Mouse (Mus musculus): ENCODE data around the gene Hist1h3g. TPM values are rescaled to one million over a fixed set of nuclear protein-coding genes. Genes with fewer than 3 reads are reported as not detected.
A peak's percentile ranks its signal among the peaks of the same experiment; 100 is the strongest.
"Not testable (repeated sequence)": the region's sequence is repeated elsewhere in the genome, so short reads cannot be mapped to it uniquely, and the experiment has no call there.

Gene Hist1h3g
- polyA plus RNA-seq, 1 experiment from 2014 or later, result 6.1 TPM

- Histone ChIP-seq H3K36me3 (ENCODE audit: control insufficient read depth, insufficient read depth, low read length) (no peaks in the 10 kb centered on the region), H3K4me2 (ENCODE audit: low read depth, low read length) (peak overlapping the region; percentile 50), H3K9me3 (replicated peaks; ENCODE audit: control insufficient read depth, low read length) (no peaks in the 10 kb centered on the region), H3K4me3 (replicated peaks; ENCODE audit: low read length) (peak overlapping the region; percentile 50), H3K4me1 (ENCODE audit: control insufficient read depth, insufficient read depth, low read length) (0 out of 2 replicates have a peak, but pooled peaks cover 5% of the 10 kb centered on the region), H3K27me3 (ENCODE audit: control insufficient read depth, insufficient read depth, low read length) (no peaks in the 10 kb centered on the region), H3K9ac (ENCODE audit: low read length) (peak overlapping the region; percentile 68), H3K27ac (ENCODE audit: low read length) (peak overlapping the region; percentile 91)
- ATAC-seq (ENCODE audit: insufficient read depth, low FRiP score), result no peak
- 6% methylated on average over 3 of the region's 3 CpGs for WGBS
Measured at GRCm38 (mm10) chr13:23550761-23551145, 15.5 kb downstream of the Hist1h3g start.

- peak; percentile 86 for ATAC-seq (ENCODE audit: insufficient read depth, low FRiP score)
- 0% methylated on average over 46 of the region's 47 CpGs for WGBS
Measured at GRCm38 (mm10) chr13:23551146-23551834, 16.1 kb downstream of the Hist1h3g start, which contains the start of gene Hist1h4f. TSS of gene Hist1h4f (minus strand) at chr13:23551648.

DNA sequence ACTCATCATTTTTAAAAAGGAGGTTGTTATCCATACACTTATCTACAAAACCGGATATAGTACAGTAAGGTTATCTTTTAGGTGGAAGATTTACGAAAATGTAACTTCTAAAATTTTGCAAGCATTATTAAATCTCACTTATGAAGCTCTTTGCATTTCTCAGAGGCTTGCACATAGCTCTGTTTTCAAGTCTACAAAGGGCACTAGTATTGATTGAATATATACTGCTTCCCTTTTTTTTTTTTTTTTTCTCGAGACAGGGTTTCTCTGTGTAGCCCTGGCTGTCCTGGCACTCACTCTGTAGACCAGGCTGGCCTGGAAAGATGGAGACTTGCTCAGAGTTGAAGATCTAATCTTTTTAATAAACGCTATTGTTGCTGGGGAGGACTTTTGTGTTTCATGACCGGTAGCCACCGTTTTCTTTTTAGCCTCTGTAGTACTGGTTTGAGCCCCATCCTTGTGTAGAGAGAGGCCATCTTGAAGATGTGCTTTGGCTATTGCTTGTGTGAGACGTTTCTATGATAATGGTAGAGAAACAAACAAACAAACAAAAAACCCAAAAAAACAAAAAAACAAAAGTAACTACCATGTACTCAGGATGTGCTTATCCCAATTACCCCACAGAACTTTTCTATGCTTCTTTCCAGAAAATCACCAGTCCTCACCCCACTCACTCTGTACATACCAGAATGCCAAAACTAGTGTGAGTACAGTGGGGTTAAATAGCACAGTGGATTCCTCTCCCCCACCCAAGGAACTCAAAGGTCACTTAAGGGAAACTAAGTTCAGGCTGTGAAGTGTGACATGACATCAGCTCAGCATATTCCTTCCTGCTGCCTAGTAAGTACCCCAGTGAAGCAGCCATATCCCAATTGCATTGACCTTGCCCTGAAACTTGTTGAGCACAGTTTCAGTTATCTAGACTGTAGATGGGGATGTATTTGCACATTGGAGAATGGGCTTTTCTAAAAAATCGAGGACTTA is 17.0 kb downstream of the Hist1h3g start:
- peak overlapping the region; percentile 50 for H3K4me2 ChIP-seq (ENCODE audit: low read depth, low read length)
- peak overlapping the region; percentile 48 for H3K9ac ChIP-seq (ENCODE audit: low read length)
- H3K9me3 ChIP-seq (replicated peaks; ENCODE audit: control insufficient read depth, low read length), result no peaks in the 10 kb centered on the region
- no peaks in the 10 kb centered on the region for H3K27me3 ChIP-seq (ENCODE audit: control insufficient read depth, insufficient read depth, low read length)
- WGBS, result 40% methylated on average over 8 of the region's 8 CpGs
- H3K4me3 ChIP-seq (replicated peaks; ENCODE audit: low read length), result peak overlapping the region; percentile 50
- H3K27ac ChIP-seq (ENCODE audit: low read length), result peak overlapping the region; percentile 91
- no peaks in the 10 kb centered on the region for H3K36me3 ChIP-seq (ENCODE audit: control insufficient read depth, insufficient read depth, low read length)
- H3K4me1 ChIP-seq (ENCODE audit: control insufficient read depth, insufficient read depth, low read length), result peaks cover 4% of the 10 kb centered on the region; the same call in 1 of the 2 replicates
- ATAC-seq (ENCODE audit: insufficient read depth, low FRiP score), result no peak

More at GRCm38 (mm10) chr13:23551146-23551834, 16.1 kb downstream of the Hist1h3g start, which contains the start of gene Hist1h4f:
- H3K4me1 ChIP-seq (ENCODE audit: control insufficient read depth, insufficient read depth, low read length); H3K9me3 ChIP-seq (replicated peaks; ENCODE audit: control insufficient read depth, low read length); H3K27me3 ChIP-seq (ENCODE audit: control insufficient read depth, insufficient read depth, low read length); H3K36me3 ChIP-seq (ENCODE audit: control insufficient read depth, insufficient read depth, low read length): not testable (repeated sequence)
- H3K4me2 ChIP-seq (ENCODE audit: low read depth, low read length), result peak within 1 kb of the TSS; percentile 50
- H3K27ac ChIP-seq (ENCODE audit: low read length), result peak within 1 kb of the TSS; percentile 91
- peak within 1 kb of the TSS; percentile 50 for H3K4me3 ChIP-seq (replicated peaks; ENCODE audit: low read length)
- peak within 1 kb of the TSS; percentile 68 for H3K9ac ChIP-seq (ENCODE audit: low read length)

GRCm38 (mm10) chr13:23552962-23553361 is 17.7 kb downstream of the Hist1h3g start, which contains the start of gene Hist1h1d:
TSS of gene Hist1h1d (plus strand) at chr13:23553262.
- Histone ChIP-seq H3K9me3 (replicated peaks; ENCODE audit: control insufficient read depth, low read length) (no peaks in the 10 kb centered on the region), H3K27me3 (ENCODE audit: control insufficient read depth, insufficient read depth, low read length) (no peaks in the 10 kb centered on the region), H3K9ac (ENCODE audit: low read length) (peak within 1 kb of the TSS; percentile 48), H3K36me3 (ENCODE audit: control insufficient read depth, insufficient read depth, low read length) (no peaks in the 10 kb centered on the region), H3K4me3 (replicated peaks; ENCODE audit: low read length) (0 out of 2 replicates have a peak within 1 kb of the TSS, but pooled peaks have one; percentile 3), H3K4me1 (ENCODE audit: control insufficient read depth, insufficient read depth, low read length) (peaks cover 4% of the 10 kb centered on the region; the same call in 1 of the 2 replicates), H3K4me2 (ENCODE audit: low read depth, low read length) (peak within 1 kb of the TSS; percentile 50), H3K27ac (ENCODE audit: low read length) (peak within 1 kb of the TSS; percentile 98)
- ATAC-seq (ENCODE audit: insufficient read depth, low FRiP score), result no peak

DNA sequence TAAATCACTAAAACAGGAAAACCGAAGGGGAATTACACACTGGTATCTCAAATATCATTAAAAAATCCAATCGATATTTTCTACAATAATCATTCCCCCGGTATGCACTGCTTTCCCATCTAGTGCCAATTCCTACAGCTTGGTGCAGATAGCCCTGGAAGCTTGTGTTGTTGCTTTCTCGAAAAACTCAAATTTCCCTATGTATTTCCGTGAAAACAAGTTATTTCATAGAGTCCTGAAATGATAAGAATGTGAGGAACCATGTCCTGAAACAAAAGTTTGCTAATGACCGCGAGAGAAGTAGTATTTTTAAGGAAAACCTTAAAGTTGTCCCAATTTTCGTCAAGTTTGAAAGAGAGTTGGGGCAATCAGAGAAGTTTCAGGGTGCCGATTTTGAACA is 19.2 kb downstream of the Hist1h3g start:
- Histone ChIP-seq H3K27me3 (ENCODE audit: control insufficient read depth, insufficient read depth, low read length) (no peaks in the 10 kb centered on the region), H3K27ac (ENCODE audit: low read length) (peak overlapping the region; percentile 98), H3K9me3 (replicated peaks; ENCODE audit: control insufficient read depth, low read length) (no peaks in the 10 kb centered on the region), H3K4me2 (ENCODE audit: low read depth, low read length) (peak overlapping the region; percentile 94), H3K4me3 (replicated peaks; ENCODE audit: low read length) (peak overlapping the region; percentile 67), H3K9ac (ENCODE audit: low read length) (peak overlapping the region; percentile 85), H3K4me1 (ENCODE audit: control insufficient read depth, insufficient read depth, low read length) (peaks cover 4% of the 10 kb centered on the region; the same call in 1 of the 2 replicates), H3K36me3 (ENCODE audit: control insufficient read depth, insufficient read depth, low read length) (no peaks in the 10 kb centered on the region)
- ATAC-seq (ENCODE audit: insufficient read depth, low FRiP score), result no peak
- WGBS, result 18% methylated on average over 9 of the region's 9 CpGs

- Histone ChIP-seq H3K36me3 (ENCODE audit: control insufficient read depth, insufficient read depth, low read length) (no peaks in the 10 kb centered on the region), H3K4me1 (ENCODE audit: control insufficient read depth, insufficient read depth, low read length) (peaks cover 4% of the 10 kb centered on the region; the same call in 1 of the 2 replicates), H3K27ac (ENCODE audit: low read length) (peak overlapping the region; percentile 98), H3K9me3 (replicated peaks; ENCODE audit: control insufficient read depth, low read length) (no peaks in the 10 kb centered on the region), H3K27me3 (ENCODE audit: control insufficient read depth, insufficient read depth, low read length) (no peaks in the 10 kb centered on the region), H3K4me2 (ENCODE audit: low read depth, low read length) (peak overlapping the region; percentile 94), H3K4me3 (replicated peaks; ENCODE audit: low read length) (peak overlapping the region; percentile 67), H3K9ac (ENCODE audit: low read length) (peak overlapping the region; percentile 85)
- under 1% methylated on average over 51 of the region's 54 CpGs for WGBS
- ATAC-seq (ENCODE audit: insufficient read depth, low FRiP score), result peak; percentile 90
Measured at GRCm38 (mm10) chr13:23554925-23555838, 20.0 kb downstream of the Hist1h3g start.

- Histone ChIP-seq H3K4me1 (ENCODE audit: control insufficient read depth, insufficient read depth, low read length) (no peaks in the 10 kb centered on the region; the same call in 1 of the 2 replicates), H3K36me3 (ENCODE audit: control insufficient read depth, insufficient read depth, low read length) (no peaks in the 10 kb centered on the region), H3K4me3 (replicated peaks; ENCODE audit: low read length) (peak overlapping the region; percentile 67), H3K27me3 (ENCODE audit: control insufficient read depth, insufficient read depth, low read length) (no peaks in the 10 kb centered on the region), H3K9me3 (replicated peaks; ENCODE audit: control insufficient read depth, low read length) (no peaks in the 10 kb centered on the region), H3K27ac (ENCODE audit: low read length) (peak overlapping the region; percentile 98), H3K4me2 (ENCODE audit: low read depth, low read length) (peak overlapping the region; percentile 94), H3K9ac (ENCODE audit: low read length) (peak overlapping the region; percentile 85)
- WGBS, result under 1% methylated on average over 18 of the region's 18 CpGs
- ATAC-seq (ENCODE audit: insufficient read depth, low FRiP score), result peak; percentile 78
Measured at GRCm38 (mm10) chr13:23555839-23556416, 20.7 kb downstream of the Hist1h3g start.

- Histone ChIP-seq H3K27me3 (ENCODE audit: control insufficient read depth, insufficient read depth, low read length) (no peaks in the 10 kb centered on the region), H3K4me1 (ENCODE audit: control insufficient read depth, insufficient read depth, low read length) (no peaks in the 10 kb centered on the region; the same call in 1 of the 2 replicates), H3K36me3 (ENCODE audit: control insufficient read depth, insufficient read depth, low read length) (no peaks in the 10 kb centered on the region), H3K4me2 (ENCODE audit: low read depth, low read length) (peak overlapping the region; percentile 37), H3K4me3 (replicated peaks; ENCODE audit: low read length) (no peak overlapping the region), H3K9me3 (replicated peaks; ENCODE audit: control insufficient read depth, low read length) (no peaks in the 10 kb centered on the region), H3K9ac (ENCODE audit: low read length) (no peak overlapping the region), H3K27ac (ENCODE audit: low read length) (0 out of 2 replicates have a peak overlapping the region, but pooled peaks have one; percentile 64)
- 57% methylated on average over 3 of the region's 3 CpGs for WGBS
- ATAC-seq (ENCODE audit: insufficient read depth, low FRiP score), result no peak
Measured at GRCm38 (mm10) chr13:23556906-23557305, 21.7 kb downstream of the Hist1h3g start.

Data from stomach, embryonic 16.5 days (tissue).